Mouse (Mus musculus) Muller cell, postnatal 12 days (primary cell): ENCODE results near the gene Lpcat4.
"Not testable (repeated sequence)": the region's sequence is repeated elsewhere in the genome, so short reads cannot be mapped to it uniquely, and the experiment has no call there.

Experiments
- DNase-seq: peaks from one replicate; pipeline ENCODE4 v3.0.0-alpha.2; 2015; ENCODE audit errors: inconsistent ontology term

Lpcat4 gene

DNA sequence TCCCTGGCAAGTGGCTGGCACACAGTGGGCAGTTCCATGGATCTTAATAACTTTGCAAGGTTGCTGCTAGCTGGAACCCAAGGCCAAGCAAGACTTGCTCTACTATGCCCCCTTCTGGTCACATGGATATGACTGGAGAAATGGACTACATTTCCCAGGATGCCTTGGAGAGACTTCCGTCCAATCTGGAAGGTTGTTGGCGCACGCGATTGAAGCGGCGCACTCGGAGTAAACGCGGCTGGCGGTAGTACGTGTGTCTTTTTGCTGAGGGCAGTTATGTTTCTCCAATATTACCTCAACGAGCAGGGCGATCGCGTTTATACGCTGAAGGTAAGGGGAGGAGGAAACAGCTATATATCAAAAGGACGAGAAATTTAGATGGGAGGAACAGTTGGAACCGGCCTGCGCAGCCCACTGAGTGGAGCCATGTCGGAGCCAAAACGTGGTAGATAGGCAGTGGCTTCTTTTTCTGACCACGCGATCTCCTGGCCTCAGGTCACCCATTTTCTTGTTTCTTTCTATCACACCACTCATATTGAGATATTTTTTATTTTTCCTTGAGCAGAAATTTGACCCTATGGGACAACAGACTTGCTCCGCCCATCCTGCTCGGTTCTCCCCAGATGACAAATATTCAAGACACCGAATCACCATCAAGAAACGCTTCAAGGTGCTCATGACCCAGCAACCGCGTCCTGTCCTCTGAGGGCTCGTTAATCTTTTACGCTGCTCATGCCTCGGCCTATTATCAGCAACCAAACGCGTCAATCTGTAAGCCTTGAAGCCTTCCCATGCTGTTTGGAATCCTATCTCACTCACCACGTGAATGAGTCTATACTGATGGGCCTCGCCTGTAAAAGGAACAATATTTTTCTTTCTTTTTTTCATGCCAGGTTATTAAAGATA, 22.7 kb downstream of the Lpcat4 start, which contains the start of gene Nop10:
TSS of gene Nop10 (plus strand) at position 179 of the 906 bp plus-strand sequence.
- DNase-seq, result peak; percentile 83

DNA sequence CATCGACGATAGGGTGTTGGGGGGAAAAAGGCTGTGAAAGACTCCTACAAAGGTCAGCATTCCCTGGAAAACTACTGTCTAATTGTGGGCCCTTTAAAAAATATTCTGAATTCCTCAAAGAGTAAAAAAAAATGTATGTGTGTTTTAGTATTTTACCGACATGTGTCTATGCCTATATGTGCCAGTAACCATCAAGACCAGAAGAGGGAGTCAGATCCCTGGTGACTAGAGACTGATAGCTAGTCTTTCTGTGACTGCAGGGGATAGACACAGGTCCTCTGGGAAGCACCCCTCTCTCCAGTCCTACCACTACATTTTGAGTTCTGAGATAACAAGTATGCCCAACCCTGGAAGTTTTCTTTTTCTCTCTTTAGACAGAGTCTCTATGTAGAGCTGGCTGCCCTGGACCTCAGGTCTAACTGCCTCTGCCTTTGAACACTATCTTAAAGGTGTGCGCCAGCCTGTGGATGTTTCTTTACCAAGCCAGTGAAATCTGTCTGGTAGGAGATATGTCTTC, 23.6 kb downstream of the Lpcat4 start:
- DNase-seq, result peak; percentile 25

DNA sequence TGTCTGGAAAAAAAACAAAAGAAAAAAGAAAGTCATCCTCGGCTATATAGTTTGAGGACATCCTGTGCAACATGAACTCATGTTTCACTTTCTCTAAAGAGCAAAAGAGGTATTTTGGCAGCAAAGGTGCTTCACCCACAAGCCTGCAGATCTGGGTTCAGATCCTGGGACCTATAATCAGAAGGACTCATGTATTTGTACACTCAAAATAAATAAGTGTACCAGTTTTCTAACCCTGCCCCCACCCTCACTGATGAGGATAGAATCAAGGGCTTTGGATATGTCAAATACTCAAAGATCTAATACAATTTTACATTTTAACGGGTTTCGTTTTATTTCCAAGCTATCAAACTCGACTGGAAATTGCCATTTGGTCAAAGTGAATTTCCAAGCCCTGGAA, 25.1 kb downstream of the Lpcat4 start:
- no peak for DNase-seq

DNA sequence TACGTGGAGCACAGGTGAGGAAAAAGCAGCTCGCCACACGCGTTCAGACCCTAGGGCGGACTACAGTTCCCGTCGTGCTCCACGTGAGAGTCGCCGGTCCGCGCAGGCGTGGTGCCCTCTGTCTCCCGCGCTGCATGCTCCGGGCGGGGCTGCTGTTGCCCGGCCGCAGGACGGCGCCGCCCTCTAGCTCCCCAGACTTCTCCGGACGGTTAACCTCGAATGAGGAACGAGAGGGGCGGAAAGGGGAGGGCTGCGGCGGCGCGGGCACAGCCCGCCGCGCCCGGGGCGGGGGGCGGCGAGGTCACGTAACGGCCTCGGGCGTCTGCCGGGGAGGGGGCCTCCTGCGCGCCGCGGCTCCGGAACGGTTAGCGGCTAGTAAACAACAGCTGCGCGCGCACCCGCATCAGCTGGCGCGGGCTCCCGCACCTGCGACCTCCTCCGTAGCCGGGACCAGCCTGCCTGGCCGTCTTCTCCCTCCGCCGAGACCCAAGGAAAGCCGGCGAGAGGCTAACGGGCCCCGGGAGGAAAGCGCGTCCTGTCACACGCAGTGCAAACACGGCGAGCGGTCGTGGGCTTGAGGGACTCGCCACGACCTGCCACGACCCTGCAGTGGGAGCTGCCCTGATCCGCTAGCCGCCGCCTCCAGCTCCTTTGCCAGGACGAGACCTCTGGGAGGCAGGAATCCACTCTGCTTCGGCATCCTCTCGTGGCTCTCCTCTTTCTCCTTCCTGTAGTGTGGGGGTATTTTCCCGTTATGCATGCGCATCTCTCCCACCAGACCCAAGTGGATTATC, 26.4 kb downstream of the Lpcat4 start, which contains the start of gene Slc12a6:
TSS of gene Slc12a6 (plus strand) at position 378 of the 794 bp plus-strand sequence.
- peak; percentile 94 for DNase-seq

DNA sequence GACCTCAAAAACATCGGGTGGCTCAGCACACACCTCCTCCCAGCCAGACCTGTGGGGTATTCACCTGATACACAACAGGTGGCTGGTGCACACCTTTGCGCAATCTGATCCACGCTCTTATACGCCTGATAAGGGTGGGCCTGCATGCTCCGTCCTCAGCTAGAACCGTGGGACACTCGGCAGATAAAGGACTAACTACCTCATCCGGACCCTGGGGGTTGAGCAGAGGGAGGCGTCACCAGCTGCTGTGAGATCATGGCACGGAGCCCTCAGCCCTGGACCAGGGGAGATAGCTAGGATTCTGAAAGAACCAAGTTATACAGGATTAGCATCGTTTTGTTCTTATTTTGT, 26.9 kb downstream of the Lpcat4 start, which contains the start of gene Gm21985:
TSS of gene Gm21985 (plus strand) at position 73 of the 351 bp plus-strand sequence.
- DNase-seq, result peak; percentile 70

DNA sequence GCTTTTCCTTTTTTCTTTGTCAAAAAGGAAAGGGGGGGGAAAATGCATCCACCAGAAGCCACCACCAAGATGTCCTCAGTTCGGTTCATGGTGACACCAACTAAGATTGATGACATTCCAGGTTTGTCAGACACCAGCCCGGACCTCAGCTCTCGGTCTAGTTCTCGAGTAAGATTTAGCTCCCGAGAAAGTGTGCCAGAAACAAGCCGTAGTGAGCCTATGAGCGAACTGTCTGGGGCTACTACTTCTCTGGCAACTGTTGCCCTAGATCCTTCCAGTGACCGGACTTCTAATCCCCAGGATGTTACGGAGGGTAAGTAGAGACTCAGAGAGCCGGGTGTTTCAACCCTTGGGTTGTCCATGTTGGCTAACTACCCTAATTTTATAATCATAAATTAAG, 27.5 kb downstream of the Lpcat4 start:
- peak; percentile 26 for DNase-seq

DNA sequence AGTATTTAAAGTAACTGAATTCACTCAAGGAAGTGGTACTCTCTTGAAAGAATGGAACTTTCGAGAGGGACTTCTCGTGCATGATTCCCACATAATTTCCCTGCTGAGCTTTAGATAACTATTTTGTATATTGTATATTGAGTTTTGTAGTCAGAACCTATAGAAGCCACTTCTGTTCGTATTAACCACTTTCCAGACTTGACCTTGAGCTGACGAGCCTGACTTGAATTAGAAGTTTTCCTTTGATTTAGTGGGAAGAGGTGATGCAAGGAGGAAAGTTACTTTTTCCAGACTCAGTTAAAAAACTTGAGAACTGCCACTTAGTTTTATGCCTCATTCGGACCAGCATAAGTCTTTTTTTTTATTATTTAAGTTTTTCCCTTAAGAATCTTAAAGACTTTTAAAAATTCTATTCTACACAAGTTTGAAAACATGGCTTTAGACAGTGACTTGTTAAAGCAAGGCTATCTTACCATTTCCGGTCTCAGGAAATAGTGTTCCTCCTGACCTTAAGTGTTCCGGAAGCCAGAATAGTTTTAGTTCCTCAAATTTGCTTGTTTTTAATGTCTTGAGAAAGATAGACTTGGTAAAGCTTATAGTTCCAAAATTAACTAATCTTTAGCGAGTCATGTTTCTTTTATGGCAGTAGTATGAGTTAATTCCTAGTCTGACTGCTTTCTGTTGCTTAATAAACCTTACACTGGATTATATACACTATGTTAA, 28.4 kb downstream of the Lpcat4 start:
- no peak for DNase-seq

DNA sequence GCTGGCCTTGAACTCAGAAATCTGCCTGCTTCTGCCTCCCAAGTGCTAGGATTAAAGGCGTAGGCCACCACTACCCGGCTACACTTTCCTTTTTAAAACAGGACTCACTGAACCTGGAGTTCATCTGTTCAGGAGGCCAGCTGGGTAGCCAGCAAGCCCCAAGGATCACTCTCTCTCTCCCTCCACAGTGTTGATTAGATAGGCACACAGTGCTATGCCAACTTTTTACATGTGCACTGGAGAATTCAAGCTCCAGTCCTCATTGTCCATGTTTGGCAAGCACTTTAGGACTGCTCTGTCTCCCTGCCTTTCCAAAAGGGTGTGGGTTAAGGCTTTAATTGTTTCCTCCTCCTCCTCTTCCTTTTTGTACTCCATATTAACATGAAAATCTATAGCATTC, 30.7 kb downstream of the Lpcat4 start:
- DNase-seq, result no peak

DNA sequence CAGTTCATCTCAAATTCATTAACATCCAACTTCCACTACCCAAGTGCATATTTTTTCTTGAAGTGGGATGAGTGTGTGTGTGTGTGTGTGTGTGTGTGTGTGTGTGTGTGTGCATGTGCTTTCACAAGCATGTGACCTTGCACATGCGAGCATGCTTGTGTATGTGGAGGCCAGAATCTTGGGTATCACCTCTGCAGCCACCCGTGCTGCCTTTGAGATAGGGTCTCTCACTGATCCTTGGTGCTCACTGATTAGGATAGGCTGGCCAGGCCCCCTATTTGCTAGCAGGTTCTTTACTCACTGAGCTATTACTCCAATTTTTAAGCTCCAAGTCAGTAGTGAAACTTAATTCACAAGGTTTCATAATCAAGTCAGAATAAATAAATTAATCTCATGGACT, 33.6 kb downstream of the Lpcat4 start:
- DNase-seq, result no peak

DNA sequence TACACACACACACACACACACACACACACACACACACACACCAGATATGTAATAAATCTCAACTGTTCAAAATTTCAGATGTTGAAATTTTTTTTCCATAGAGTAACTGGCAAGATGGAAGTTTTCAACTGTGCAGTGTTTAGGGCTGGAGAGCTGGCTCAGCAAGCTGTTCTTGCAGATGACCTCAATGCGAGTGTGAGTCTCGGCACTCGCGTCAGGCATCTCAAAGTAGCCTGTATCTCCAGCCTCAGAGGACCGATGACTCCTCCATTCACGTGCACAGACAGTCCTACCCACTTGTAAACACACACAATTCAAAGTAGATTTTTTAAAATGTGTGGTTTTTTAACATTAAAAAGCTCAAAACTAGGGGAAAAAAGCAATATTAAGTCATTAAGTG, 34.2 kb downstream of the Lpcat4 start:
- no peak for DNase-seq

DNA sequence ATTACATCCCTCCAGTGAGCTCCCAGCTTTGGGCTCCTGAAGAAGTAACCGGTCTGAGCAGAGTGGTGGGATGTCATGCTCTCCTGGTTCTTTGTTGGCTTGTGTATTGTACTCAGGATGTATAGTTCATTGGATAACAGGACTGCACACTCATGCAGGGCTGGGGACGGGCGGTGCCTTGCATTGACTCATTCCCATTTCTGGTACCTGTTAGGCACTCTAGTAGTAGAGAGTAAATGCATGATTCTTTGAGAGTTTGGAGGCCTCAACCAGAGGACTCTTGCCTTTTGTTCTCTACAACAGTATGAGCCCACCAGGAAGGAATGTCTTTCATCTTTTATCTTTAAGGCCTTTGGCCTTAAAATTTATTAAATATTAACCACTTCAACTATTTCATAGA, 37.6 kb downstream of the Lpcat4 start:
- no peak for DNase-seq

DNA sequence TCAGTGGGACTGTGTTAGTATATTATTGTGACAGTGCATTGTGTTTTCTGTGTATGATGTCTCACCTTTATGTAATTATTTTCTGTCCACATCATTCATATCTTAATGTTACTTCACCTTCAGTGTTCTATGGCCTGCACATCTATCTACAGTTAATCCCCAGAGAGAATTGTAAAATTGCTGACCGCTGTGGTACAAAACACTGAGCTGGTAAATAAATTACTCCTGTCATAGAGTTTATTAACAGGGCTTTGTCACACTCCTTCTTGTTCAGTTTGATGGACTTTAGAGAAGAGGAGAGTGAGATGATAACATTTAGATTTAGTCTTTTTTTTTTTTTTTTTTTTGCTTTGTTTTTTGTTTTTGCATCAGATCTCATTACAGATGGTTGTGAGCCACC, 43.6 kb downstream of the Lpcat4 start:
- DNase-seq, result no peak

DNA sequence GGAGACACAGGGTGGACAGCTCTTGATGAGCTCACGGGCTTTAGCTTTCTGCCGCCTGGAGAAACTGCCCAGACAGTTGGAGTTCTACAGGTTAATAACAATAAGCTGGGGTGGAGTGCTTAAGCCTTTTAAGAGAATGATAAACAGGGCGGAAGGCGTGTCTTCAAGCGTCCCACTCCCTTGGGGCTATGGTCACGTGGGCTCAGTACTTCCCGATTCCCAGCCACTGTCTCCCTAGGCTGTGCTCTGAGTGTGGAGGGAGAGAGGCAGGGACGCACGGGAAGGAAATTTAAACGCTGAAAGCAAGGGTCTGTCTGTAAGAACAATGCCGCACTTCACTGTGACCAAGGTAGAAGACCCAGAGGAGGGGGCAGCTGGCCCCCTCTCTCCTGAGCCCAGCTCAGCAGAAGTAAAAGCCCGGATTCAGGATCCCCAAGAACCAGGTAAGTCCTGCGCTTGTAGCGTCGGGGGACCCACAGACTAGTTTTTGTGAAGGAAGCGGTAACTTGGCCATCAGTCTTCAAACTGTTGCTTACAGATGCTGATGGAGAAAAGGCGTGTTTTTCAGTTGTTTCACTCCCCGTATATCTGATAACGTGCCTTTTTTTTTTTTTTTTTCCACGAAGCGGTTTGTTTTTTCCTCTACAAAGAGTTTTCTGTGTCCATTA, 45.2 kb downstream of the Lpcat4 start:
- DNase-seq, result peak; percentile 56

DNA sequence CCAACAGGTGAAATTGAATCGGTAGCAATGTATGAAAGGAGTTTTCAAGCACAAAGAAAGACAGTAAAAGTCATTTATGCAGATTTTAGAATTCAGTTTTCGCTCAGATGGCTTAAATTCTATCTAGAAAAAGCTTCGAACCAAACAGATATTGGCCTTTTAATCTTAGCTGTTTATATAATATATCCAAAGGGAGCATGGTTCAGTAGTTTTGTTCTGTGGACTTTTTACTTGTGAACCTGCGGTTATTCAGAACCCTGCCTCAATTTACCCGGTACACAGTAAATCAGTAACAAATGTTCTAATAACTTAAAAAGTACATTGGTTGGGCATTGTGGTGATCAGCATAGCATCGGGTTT, 45.7 kb downstream of the Lpcat4 start:
- DNase-seq, result no peak

DNA sequence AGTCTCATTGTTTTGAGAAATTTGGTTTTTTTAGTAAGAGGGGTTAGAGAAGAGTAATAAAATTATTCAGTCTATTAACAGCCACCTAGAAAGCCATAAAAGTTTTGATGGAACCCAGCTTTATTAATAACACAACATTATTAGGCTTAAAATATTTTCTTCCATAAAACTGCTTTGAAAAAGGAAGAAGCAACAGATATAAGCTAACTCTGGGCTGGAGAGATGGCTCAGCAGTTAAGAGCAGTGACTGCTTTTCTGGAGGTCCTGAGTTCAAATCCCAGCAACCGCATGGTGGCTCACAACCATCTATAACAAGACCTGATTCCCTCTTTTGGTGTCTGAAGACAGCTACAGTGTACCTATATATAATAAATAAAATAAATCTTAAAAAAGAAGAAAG, 46.8 kb downstream of the Lpcat4 start:
- not testable (repeated sequence) for DNase-seq

DNA sequence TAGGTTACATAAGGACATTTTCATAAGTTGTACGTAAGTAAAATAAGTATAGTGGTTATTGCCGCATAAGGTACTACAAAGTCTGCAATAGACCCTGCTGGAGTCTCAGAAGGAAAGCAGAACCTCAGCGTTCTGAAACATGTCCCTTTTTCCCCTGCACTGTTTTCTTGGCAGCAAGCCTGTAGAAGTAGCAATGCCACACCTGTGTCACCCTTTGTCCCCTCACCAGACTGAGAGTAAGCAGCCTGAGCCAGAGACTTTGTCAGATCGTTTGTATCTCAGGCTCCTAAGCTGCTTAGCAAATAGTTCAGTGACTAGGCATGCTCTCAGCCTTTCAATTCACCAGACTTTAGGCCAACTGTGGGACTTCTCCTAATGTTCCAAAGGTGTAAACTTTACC, 47.8 kb downstream of the Lpcat4 start:
- no peak for DNase-seq

DNA sequence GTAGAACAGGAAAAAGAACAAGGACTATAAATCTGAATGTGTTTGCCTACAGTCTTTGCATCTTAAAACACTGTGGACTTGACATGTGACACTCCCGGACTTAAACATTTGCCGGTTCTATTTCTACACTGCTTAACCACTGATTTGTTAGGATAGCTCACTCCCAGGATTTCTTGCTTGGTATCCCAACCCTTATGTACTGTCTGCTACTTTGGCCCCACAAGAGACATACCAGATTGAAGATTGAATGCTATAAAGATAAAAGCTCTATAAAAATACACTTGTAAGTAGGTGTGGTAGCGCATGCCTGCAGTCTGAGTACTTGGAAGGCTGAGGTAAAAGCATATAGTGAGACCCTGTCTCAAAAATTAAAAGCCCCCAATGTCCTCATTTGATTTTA, 50.2 kb downstream of the Lpcat4 start:
- no peak for DNase-seq

DNA sequence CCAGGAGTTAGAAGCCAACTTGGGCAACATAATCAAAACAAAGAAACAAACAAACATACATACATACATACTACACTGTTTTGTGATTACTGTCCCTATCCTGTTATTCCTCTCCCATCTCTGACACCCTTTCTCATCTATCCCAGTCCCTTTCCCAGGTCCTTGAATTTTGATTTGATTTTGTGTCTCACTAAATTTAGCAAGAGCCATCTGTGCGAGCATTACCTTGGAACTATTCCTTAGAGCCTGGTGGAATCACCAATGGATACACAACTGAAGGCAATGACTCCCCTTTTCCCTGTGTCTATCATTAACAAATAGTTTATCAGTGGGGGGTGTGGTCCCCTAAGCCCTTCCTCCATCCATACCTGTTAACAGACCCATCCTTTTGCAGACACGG, 53.6 kb downstream of the Lpcat4 start:
- DNase-seq, result no peak

DNA sequence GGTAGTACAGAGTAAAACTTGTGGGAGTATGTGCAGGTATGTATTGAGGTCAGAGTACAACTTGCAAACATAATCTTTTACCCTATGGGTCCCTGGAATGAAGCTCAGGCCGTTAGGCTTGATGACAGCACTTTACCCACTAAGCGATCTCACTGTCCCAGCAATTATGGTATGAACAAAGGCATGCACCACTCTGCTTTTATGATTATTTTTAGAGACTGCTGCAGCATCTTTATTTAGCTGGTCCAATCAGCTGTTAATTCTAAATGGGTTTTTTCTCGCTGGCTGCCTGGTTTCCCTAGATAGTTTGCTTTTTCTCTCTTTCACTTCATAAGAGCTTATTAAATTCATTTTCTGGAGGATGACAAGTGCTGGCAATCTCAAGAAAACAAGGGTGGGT, 56.9 kb downstream of the Lpcat4 start:
- DNase-seq, result no peak
